Mouse (Mus musculus) layer of hippocampus, postnatal 10 days (tissue): ENCODE measurements around the gene Cab39l. TPM values are rescaled to one million over a fixed set of nuclear protein-coding genes. Genes with fewer than 3 reads are reported as not detected.
"Not testable (repeated sequence)": the region's sequence is repeated elsewhere in the genome, so short reads cannot be mapped to it uniquely, and the experiment has no call there.

Source experiments
- DNase-seq, 2 experiments: peaks; one replicate each; pipeline ENCODE4 v3.0.0; 2021; ENCODE audit warnings: low spot score in 2 of 2
- total RNA-seq, 2 experiments: library from RNA; stranded (reverse); gene quantifications; 2 replicates each; pipeline ENCODE4 v1.2.3; 2021

The Cab39l gene
- total RNA-seq, 2 experiments from 2014 or later, result 17.3 to 25.8 TPM

DNA sequence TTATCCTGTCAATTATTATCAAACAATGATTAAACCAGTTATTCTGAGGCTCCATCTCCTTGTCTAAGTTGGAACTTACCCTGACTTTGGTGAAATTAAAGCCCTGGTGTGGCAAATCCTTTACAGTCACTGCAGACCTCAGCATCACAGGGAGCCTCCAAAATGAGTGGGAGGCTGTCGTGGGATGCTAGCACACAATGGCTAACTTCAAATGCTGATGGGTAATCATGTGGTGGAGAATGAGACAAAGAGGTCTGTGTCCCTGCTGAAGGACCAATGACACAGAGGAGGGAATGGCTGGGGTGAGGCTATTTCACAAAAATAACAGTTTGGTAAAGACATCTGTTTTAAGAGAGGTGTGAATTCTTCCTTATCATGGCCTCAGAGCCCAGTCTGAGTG, 117.1 kb downstream of the Cab39l start:
- no peak for DNase-seq

DNA sequence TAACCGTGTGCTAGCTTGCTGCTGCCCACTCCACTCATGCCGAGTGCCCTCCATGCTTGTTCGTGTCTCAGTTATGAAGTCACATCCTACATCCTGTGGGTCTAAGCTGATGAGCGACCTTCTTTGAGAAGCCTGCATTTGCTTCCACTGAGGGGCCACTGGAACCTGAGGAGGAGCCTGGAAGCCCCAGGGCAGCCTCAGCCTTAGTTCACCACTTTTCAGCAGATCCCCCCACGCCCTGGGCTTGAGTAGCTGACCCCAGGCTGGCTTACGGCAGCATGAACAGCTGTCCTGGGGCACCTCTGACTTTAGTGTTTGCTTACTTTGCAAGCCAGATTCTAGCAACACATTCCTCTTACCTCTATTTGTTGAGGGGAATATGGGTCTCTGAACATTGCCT, 126.0 kb downstream of the Cab39l start:
- DNase-seq, result no peak

DNA sequence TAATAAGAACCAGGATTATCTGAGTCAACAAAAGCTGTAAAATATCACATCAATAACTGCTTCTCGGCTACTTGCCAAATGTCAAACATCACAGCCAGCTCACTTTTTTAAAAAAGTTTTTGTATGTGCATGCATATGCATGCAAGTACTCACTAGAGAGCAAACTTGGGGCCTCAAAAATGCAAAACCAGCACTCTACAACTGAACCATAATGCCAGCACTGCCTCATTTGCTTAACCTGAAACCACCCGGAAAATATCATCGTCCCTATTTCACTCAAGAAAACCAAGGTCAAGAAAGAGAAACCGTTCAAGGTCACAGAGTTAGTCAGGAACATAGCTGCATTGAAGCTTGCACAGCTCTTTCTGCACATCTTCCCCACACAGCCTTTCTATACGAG, 135.6 kb downstream of the Cab39l start:
- DNase-seq, result no peak

DNA sequence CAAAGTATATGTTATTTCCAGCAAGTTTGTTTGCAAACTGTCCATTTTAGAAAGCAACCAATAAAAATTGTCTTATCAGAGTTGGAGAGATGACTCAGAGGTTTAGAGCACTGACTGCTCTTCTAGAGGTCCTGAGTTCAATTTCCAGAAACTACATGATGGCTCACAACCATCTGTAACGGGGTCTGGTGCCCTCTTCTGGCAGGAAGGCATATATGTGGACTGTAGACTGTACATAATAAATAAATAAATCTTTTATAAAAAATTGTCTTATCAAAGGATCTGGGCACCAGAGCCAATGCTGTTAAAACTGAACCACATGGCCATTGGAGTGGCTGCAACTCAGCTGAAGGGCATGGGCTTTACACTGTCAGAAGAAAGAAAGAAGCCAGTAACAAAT, 149.8 kb downstream of the Cab39l start:
- no peak for DNase-seq

DNA sequence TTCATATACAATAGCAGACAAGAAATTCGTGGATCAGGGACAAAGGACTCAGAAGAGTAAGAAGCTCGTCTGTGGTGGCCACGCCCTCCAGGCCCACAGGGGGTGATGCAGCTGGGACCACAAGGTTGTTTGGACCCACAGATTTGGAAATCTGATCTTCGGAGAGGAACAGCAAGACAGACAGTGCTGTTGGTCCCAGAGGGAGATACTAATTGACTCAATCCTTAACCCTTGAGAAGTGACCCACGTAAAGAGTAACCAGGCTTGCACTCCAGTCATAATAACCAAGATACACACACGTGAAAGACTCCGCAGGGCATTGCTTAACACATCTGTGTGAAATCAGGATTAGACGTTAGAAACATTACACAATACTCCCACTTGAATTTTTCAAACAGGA, 151.1 kb downstream of the Cab39l start:
- DNase-seq, result no peak

DNA sequence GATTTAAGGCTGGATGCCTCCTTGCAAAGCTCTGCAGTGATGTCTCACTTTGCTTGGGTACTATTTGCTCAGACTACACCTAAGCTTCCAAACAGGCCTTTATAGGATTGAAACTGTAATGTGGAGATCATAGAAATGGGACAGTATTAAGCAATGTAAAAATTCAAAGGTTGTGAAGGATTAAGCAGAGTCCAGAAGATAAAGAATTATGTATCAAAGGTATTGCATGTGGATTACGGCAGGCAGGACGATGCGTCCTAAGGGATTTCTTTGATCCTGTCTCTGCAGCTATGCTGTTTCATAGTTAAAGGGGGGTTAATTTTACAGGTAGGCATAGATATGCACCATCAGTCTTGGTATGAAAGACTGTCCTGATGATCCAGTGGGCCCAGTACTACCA, 151.8 kb downstream of the Cab39l start:
- no peak for DNase-seq

DNA sequence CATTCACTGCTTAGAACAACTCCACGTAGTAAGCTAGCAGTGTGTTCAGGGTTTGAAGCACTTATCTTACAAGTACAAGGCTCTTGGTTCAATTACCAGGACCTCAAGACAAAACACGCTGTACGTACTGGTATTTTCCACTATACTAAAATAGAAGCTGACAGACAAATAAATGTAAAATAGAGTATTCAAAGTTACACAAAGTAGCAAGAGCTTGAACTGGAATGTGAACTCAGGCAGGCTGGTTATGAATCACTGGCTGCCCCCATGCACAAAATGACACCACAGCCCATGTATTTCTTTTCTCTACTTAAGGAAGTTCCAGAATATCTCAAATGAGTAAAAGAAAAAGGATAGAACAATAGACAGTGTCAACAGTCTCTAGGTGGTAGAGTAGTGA, 154.2 kb downstream of the Cab39l start:
- no peak for DNase-seq

DNA sequence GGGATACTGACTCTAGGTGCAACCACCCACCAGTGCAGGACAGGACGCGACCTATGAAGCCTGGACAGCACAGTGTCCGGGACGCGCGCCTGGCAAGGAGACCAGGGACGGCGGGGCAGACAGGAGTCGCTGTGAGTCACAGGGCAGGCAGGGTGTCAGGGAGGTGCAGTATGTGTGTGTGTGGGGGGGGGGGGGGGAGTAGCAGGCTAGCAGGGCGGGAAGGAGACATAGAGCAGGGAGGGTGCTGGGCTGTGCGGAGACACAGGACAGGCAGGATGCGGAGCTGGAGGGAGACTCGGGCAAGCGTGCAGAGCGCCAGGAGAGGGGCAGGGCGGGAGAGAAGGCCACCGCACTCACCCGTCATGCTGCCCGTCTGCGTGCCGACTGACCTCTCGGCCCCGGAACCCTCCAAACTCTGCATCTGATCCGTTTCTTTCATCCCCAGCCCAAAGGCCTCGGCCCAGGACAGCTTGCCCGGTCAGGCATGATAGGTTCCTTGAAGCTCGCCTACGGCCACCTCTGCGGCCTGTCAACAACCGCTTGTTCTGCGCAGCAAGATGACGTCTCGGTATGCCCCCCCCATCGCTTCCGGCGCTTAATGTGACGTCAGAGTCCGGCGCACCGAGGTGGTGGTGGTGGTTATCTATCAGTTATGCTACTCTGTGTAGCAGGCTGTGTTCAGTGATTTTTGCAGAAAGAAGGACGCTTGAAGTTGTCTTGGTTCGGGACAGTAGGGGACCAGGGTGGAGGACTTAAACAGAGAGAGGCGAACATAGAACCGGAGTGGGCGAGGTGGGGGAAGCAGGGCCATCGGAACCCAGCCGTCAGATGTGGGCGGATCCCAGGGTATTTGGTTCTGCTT, 156.9 kb downstream of the Cab39l start, which contains the start of gene Cdadc1:
TSS of gene Cdadc1 (minus strand) at position 562 of the 862 bp plus-strand sequence.
- peak; percentile 99 for DNase-seq

DNA sequence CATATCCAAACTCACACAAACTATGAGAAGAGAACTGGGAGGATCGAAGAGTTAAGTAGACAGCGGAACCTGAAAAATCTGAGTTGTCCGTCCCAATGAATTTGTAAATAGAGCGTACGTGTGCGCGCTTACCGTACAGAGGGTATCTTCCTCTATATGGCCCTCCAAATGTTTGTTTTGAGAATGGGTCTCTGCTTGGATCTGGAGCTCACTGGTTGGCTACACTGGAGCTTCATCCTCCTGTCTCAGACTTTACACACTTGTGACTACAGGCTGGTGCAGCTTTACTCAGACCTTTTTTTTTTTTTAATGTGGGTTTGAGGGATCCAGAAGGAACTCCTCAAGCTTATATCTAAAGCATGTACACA, 157.5 kb downstream of the Cab39l start:
- no peak for DNase-seq

DNA sequence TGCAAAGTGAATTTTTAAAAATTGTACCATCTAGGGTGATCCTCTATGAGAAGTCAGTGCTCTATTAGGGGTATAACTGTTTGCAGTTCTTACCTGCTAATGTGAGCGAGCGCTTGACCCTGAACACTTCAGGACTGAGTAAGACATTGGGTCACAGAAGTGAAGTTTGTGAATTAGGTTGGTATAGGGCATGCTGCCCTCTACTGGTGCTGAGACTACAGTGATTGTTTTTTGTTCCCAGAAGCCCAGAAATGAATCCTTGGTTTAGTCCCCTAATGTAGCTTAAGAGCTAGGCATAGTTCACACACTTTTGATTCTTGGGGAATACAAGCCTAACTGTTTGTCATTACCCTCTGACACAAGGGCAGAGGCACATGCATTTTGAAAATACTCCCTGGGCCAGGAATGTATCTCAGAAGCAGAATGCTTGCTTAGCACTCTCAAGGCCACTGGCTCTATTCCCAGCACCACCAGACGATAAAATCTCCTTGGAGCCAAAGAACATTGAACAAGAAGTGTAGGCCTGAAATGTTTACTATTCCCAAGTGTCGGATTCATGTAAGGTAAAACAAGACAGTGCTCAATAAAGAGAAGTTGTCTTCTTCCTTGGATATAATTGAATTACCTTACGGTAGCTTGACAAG, 163.4 kb downstream of the Cab39l start:
- DNase-seq, result peak in 1 of 2 experiments; percentile 46

DNA sequence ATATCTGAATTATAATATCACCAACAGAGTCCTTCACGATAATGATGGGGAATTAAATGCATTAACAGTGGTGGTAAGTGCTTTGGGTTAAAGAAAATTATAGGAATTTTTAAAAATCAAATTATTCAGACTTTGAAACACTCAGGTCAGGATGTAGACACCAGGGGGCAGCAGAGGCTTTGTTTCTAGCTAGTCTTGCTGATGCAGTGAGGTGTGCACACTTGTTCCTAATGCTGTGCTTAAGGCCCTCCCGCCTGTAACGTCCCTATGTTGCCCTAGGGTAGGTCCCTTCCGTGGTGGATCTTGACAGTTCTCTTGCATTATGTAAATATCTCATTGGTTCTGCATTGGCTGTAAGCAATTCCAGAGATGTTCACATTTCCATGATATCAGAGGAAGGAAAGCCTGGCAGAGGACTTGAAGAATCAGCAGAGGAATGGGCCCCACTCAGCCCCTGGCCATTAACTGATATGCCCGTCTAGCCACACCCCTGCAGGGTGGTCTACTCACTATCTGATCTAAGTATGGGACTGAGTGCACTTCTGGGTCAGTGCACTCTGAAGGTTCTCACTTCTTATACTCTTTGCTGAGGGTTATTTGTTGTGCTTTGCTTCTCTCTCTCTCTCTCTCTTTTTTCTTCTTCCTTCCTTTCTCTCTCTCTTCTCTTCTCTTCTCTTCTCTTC, 165.0 kb downstream of the Cab39l start:
- DNase-seq, result peak; percentile 76 to 78

DNA sequence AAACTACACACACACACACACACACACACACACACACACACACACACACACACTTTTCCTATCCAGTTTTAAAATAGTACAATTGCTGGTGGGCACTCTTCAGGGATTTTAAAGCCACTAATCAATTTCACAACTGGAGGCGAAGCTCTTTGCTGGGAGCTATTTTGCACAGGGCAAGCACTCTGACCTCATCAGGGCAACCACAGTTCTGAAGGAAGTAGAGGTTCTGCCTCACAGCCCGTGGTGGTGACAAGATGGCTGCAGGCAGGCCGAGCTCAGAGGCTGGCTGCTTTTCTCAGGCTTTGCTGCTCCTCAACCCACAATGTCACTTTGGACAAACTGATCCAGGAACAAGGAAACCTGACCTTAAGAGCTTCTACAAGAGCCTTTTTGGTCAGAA, 166.2 kb downstream of the Cab39l start:
- DNase-seq, result no peak

DNA sequence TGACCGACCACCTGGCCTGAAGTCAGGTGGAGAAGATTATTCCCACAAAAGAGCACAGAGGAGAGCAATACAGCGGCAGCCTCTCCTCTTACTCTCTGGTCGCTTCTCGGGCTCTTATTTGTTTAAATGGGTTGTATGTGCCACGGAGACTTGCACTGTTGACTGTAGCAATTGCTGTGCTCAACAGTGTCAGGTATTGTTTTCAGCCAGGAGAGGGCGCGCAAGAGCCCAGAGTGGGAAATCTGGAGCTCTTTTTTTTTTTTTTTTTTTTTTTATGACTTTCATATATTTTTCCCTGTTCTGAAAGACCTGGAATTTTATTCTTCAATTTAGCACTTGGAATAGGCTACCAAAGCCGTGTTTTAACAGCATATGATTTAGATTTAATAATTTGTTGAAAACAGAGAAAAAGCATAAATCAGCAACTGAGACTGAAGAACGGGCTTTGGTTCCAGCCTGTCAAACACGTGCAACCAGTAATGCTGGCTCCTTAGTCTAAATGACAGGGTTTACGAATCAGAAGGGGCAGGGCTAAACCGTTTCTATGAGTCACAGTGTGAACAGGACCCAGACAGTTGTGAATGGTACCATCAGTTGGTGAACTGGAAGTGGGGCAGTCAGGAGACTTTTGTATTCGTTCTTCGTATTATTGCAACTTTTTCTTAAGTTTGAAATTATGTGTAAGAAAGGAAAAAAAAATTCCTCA, 172.3 kb downstream of the Cab39l start:
- peak; percentile 81 for DNase-seq

DNA sequence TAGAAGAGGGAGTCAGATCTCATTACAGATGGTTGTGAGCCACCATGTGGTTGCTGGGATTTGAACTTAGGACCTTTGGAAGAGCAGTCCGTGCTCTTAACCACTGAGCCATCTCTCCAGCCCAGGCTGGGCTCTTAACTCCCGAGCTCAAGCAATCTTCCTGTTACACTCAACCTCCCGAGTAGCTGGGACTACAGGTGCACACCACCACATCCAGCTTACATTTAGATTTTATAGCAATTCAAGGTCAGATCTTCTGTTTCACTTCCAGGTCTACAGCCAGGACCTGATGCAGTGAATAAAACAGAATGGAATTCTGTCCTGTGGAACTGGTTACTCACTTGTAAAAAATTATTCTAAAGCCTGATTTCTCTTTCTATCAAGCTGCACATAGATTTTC, 173.4 kb downstream of the Cab39l start:
- DNase-seq, result not testable (repeated sequence)

DNA sequence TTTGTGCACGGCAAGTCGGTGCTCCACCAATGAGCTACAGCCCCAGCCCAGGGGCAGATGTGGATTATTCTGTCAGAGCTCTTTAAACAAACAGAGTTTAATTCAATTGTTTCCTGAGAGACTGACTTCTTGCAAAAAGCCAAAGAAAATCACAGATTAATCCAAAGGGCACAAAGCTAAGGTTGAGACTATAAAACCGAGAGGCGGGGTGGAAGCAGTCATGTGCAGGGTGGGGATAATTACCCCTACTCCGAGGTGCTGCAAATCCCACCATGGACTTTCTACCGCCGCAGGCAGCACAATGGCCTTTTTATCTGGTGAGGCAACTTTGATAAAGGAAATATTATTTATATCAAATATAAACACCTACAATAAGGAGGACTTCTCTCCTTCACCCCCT, 176.0 kb downstream of the Cab39l start:
- no peak for DNase-seq

DNA sequence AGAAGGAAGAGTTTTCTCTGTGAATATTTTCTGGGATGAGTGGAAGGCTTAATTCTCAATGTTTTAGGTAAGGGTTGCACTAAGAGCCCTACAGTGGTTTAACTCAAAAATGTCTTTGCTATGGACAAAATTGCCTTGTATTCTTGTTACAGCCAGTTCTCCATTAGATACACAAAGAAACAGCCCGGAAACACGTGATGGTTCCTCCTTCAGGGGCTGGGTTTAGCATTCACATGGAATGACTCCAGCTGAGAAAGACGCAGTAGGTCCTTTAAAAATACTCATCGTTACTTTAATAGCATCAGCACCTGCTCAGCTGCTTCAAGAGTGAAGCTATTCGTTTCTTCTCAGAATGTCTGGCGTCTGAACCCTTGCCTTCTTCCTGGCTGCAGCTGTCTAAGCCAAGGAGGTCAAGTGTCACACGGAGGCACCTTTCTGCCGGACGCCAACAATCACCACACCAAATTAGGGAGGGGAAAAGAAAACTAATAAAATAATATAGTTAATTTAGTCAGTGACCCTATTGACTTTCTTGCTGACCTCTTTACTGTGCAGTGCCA, 183.6 kb downstream of the Cab39l start:
- DNase-seq, result no peak

DNA sequence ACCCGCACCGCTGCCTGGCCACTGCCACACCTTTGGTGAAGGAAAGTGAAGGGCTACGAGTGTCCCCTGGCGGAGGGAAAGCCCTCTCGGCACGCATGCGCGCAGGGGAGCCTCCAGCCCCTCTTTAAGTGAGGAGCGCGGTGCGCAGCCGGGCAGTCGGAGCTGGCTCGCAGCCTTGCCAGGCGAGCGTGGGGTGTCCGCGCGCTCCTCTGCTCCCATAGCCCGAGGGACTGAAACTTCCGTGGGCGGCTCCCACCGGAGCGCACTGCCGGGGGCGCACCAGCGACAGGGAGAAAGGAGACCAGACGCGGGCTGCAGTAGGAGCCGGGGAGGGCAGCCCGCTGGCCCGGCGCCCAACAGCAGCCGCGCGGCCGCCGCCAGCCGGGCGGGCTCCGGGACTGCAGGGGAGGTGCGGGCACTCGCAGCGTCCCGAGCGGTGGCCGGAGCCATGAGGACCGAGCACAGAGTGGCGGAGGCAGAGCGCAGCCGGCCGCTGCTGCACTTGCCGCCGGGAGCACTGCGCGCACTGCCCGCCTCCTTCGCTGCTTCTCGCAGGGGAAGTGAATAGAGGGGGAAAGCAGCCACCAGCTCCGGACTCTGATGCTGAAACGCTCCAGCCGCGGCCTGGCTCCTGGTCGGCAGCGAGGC, 184.5 kb downstream of the Cab39l start, which contains the start of gene Shisa2:
TSS of gene Shisa2 (plus strand) at position 151 of the 648 bp plus-strand sequence.
- DNase-seq, result peak; percentile 74 to 81

DNA sequence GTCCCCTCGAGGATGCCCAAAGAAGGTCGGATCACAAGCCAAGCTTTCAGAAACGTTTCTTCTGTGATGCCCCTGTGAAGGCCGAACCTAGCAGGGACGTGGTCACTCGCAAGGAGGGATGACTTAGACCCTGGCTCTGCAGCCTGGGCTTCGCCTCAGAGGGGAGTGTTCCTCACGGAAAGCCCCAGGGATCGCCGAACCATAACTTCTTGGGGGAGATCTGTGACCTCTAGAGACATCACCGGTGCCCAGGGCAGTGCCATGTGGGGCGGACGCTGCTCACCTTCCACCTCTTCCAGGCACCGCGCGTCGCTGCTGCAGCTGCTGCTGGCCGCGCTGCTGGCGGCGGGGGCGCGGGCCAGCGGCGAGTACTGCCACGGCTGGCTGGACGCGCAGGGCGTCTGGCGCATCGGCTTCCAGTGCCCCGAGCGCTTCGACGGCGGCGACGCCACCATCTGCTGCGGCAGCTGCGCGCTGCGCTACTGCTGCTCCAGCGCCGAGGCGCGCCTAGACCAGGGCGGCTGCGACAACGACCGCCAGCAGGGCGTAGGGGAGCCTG, 185.1 kb downstream of the Cab39l start:
- peak; percentile 42 to 47 for DNase-seq

DNA sequence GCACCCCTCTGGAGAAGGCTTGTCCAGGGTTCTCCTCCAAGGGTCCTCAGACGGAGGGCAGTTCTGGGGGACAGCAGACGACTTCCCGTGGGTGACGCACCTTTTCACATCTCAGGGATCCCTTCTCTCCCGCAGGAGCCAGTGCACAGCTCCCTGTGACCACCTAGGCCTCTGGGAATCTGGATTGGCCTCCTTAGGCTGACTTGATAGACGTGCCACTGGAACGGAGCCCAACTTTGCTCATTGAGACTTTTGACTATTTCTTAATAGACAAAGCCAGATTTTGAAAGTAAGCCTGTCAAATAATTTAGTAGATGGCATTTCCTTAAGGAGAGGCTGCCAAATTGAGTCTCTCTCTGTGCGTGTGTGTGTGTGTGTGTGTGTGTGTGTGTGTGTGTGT, 185.9 kb downstream of the Cab39l start:
- DNase-seq, result peak in 1 of 2 experiments; percentile 32

DNA sequence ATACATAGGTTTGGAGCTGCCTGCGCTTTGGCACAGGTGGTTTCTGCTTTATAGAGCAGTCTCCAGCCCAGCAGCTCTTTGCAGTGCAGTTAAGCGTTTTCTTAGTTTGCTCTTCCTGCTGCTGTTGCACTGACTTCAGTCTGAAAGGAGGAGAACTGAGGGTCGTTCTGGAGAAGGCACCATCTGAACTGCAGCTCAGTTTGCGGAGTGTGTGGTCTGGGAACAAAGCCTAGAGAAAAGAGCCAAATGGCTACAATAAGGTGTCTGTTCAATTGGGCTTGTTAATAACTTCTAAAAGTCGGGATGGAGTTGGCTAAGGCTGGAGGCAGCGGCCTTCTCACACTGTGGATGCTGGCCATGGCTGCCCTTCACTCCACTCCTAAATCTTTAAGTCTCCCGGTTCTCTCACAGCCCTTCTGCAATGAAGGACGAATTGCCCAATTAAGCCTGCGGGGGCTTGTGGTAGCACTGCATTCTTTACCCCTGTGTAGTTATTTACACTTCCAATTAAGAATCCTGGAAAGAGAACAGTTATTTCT, 186.4 kb downstream of the Cab39l start:
- no peak for DNase-seq
